Mouse (Mus musculus): Measurements from ENCODE around the gene Appbp2. TPM values are rescaled to one million over a fixed set of nuclear protein-coding genes. Genes with fewer than 3 reads are reported as not detected.

The Appbp2 gene
- 4.1 and 6.0 TPM in 2 replicates for polyA plus RNA-seq (2012; rRNA removed; ENCODE audit: low replicate concordance)

GRCm38 (mm10) chr11:85234990-85235841, at the start of gene Appbp2:
TSS of gene Appbp2 (minus strand) at chr11:85235130.

DNA sequence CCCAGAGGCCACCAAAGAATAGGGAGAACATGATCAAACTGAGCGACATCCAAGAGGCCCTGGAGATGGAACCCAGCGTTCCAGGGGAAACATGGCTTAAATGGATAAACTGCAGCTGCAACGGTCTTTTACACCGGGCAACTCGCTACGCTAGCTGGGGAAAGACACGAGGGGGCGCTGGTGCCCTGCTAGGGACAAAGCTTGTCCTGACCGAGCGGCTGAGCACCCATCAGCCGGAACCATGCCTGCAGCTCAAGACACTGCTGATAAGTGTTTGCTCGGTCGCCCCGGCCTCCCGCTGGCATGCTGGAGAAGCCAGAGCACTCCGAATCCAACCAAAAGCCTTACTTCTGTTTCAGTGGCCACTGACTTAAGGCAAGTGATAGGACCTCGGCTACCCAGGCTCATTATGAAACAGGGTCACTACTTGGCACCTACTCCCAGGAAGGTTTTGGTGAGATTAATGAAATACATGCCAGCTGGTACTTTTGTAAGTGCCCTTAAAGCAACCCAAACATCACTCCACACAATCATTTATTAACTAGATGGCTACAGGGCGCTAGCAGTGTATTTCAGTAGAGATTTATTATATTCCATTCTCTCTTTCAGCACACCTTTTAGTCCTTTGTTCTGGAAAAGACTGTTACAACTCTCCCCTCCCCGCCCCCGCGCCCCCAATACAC, 64.7 kb downstream of the Appbp2 start, which contains the start of gene 1700125H20Rik:
Gene 1700125H20Rik, plus strand, starts transcription at position 347 of the 683 bp plus-strand sequence.

DNA sequence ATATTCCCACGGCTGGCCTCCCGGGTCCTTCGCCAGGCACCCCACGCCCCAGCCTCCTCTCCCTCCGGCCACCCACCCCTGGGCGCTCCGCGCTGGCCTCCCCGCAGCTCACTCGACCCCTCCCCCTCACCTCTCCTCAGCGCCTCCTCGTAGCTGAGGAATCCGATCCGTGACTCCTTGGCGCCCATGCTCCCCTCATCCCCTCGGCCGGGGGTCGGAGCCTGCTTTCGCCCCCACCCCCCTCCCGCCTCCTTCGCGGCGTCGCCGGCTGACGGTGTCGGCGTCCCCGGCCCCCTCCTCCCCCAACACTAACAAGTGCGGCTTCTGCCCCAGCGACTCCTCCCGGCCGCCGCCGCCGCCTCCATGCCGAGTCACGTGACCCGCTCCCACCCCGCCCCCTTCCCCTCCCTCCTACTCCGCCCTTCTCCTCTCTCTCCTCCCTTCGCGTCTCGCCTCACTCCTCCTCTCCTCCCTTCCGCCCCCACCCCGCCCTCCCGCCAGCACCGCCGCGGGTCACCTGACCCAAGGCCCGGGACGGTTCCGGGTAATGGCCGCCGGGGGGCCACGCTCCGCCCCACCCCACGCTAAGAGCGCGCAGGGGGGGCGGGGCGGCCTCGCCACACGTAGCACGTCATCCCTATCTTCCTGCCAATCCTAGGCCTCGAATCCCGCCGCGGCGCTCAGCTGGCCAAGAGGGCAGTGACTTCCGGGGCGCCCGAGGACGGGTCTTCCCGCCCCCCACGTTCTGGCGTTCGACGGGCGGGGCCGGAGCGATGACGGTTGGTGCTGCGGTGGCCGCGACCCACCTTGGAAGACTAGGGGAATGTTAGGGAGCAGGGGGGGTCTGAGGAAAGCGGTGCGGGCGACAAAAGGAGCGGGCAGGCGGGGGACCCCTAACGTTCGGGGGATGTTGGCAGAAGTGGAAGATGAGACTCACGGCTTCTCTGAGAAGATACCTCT, 95.1 kb downstream of the Appbp2 start, which contains the start of gene Usp32:
Gene Usp32, minus strand, starts transcription at position 581 of the 960 bp plus-strand sequence.

Other genes starting within 250 kb of the Appbp2 start
- gene Usp32, start 95.0 kb downstream of the Appbp2 start, polyA plus RNA-seq (2012; rRNA removed; ENCODE audit: low replicate concordance), result 0.55 and 0.61 TPM in 2 replicates
- gene 1700125H20Rik, start 64.7 kb downstream of the Appbp2 start, polyA plus RNA-seq (2012; rRNA removed; ENCODE audit: low replicate concordance), result not detected in 2 replicates
- gene Ppm1d, start 76.1 kb upstream of the Appbp2 start, polyA plus RNA-seq (2012; rRNA removed; ENCODE audit: low replicate concordance), result 1.5 and 1.8 TPM in 2 replicates
- gene Bcas3, start 118.0 kb upstream of the Appbp2 start, polyA plus RNA-seq (2012; rRNA removed; ENCODE audit: low replicate concordance), result 23.5 and 32.4 TPM in 2 replicates